Mouse (Mus musculus): Measurements from ENCODE around the gene Rxfp4. TPM values are rescaled to one million over a fixed set of nuclear protein-coding genes. Genes with fewer than 3 reads are reported as not detected.
"Not testable (repeated sequence)": the region's sequence is repeated elsewhere in the genome, so short reads cannot be mapped to it uniquely, and the experiment has no call there.

Rxfp4 gene
- total RNA-seq, 4 experiments from 2014 or later = not detected

GRCm38 (mm10) chr3:88614418-88614817 lies 38.5 kb downstream of the Rxfp4 start:
- DNase-seq (ENCODE audit: low spot score in 2 of 2) = no peak

GRCm38 (mm10) chr3:88609066-88609465 lies 43.9 kb downstream of the Rxfp4 start:
- DNase-seq (ENCODE audit: low spot score in 2 of 2) = no peak

- DNase-seq (ENCODE audit: low spot score in 2 of 2) = no peak
Measured at GRCm38 (mm10) chr3:88607758-88608138, 45.2 kb downstream of the Rxfp4 start.

GRCm38 (mm10) chr3:88607065-88607757 lies 45.7 kb downstream of the Rxfp4 start:
- DNase-seq (ENCODE audit: low spot score in 2 of 2) = peak; percentile 76 to 89

GRCm38 (mm10) chr3:88605666-88606065 lies 47.3 kb downstream of the Rxfp4 start, which contains the start of gene Arhgef2:
Gene Arhgef2 (plus strand): TSS chr3:88605966.
- not testable (repeated sequence) for DNase-seq (ENCODE audit: low spot score in 2 of 2)

- DNase-seq (ENCODE audit: low spot score in 2 of 2) = no peak
Measured at GRCm38 (mm10) chr3:88604863-88605262, 48.1 kb downstream of the Rxfp4 start.

- DNase-seq (ENCODE audit: low spot score in 2 of 2) = no peak
Measured at GRCm38 (mm10) chr3:88603714-88604161, 49.2 kb downstream of the Rxfp4 start.

GRCm38 (mm10) chr3:88602466-88602865 lies 50.5 kb downstream of the Rxfp4 start:
- DNase-seq (ENCODE audit: low spot score in 2 of 2) = no peak

Other genes with a start within 250 kb of the Rxfp4 start
- 1 to 10 TPM; 5.5 to 8.3 (median 6.0) TPM for gene Pmf1, start 242.8 kb downstream of the Rxfp4 start, total RNA-seq (2022)
- 10 to 100 TPM; 66.0 to 72.8 (median 68.6) TPM for gene Slc25a44, start 228.0 kb downstream of the Rxfp4 start, total RNA-seq (2022)
- gene Sema4a, start 192.0 kb downstream of the Rxfp4 start, total RNA-seq (2022) = 10 to 100 TPM; 43.0 to 52.1 (median 50.8) TPM
- 10 to 100 TPM; 38.0 to 45.6 (median 40.2) TPM for gene Lmna, start 143.2 kb downstream of the Rxfp4 start, total RNA-seq (2022)
- gene Mex3a, start 120.7 kb downstream of the Rxfp4 start, total RNA-seq (2022) = 1 to 10 TPM; 2.4 to 2.8 (median 2.6) TPM
- gene Rab25, start 104.8 kb downstream of the Rxfp4 start, total RNA-seq (2022) = 1 to 10 TPM in 1 of 4 experiments, not detected in 3; 1.5 TPM
- gene Lamtor2, start 100.1 kb downstream of the Rxfp4 start, total RNA-seq (2022) = 100 to 1,000 TPM in 3 of 4 experiments, 10 to 100 TPM in 1; 89.2 to 111 (median 106) TPM
- 100 to 1,000 TPM in 2 of 4 experiments, 10 to 100 TPM in 2; 96.1 to 118 (median 107) TPM for gene Ubqln4, start 99.4 kb downstream of the Rxfp4 start, total RNA-seq (2022)
- 10 to 100 TPM; 86.4 to 96.0 (median 90.1) TPM for gene Ssr2, start 77.3 kb downstream of the Rxfp4 start, total RNA-seq (2022)
- gene Arhgef2, start 47.2 kb downstream of the Rxfp4 start, total RNA-seq (2022) = 100 to 1,000 TPM; 210 to 272 (median 257) TPM
- 10 to 100 TPM; 47.5 to 69.8 (median 54.1) TPM for gene Khdc4, start 32.7 kb upstream of the Rxfp4 start, total RNA-seq (2022)
- 10 to 100 TPM; 39.5 to 44.0 (median 43.6) TPM for gene Rit1, start 63.7 kb upstream of the Rxfp4 start, total RNA-seq (2022)
- 100 to 1,000 TPM; 494 to 515 (median 510) TPM for gene Syt11, start 122.0 kb upstream of the Rxfp4 start, total RNA-seq (2022)
- 10 to 100 TPM; 42.9 to 53.8 (median 47.6) TPM for gene Gon4l, start 182.1 kb upstream of the Rxfp4 start, total RNA-seq (2022)